Mouse (Mus musculus) embryonic facial prominence, embryonic 11.5 days (tissue): ENCODE measurements around the gene Usp49. TPM values are rescaled to one million over a fixed set of nuclear protein-coding genes. Genes with fewer than 3 reads are reported as not detected.
A peak's percentile ranks its signal among the peaks of the same experiment; 100 is the strongest.
"Not testable (repeated sequence)": the region's sequence is repeated elsewhere in the genome, so short reads cannot be mapped to it uniquely, and the experiment has no call there.

Experiments used
- ATAC-seq: fragments of 200-750 bp; cut with Nextera tagmentation; replicated peaks from 2 replicates; pipeline ENCODE4 v1.8.0; 2017; ENCODE audit warnings: low read depth; ENCODE audit not compliant: insufficient number of reproducible peaks, low FRiP score, low TSS enrichment
- DNase-seq: peaks from one replicate; pipeline ENCODE4 v3.0.0-alpha.2; 2015; ENCODE audit warnings: low spot score
- H3K27ac ChIP-seq: fragments of 300-500 bp; sonication (generic); replicated peaks from 2 replicates; pipeline ENCODE4 v1.5.1; 2014; ENCODE audit warnings: mild to moderate bottlenecking, low read depth, low read length, control low read depth
- H3K27me3 ChIP-seq: fragments of 300-500 bp; sonication (generic); 2 replicates; pipeline ENCODE4 v1.6.1; 2014; ENCODE audit warnings: mild to moderate bottlenecking, low read length, moderate library complexity, mixed read lengths; ENCODE audit not compliant: control insufficient read depth, insufficient read depth
- H3K36me3 ChIP-seq: fragments of 300-500 bp; sonication (generic); replicated peaks from 2 replicates; pipeline ENCODE4 v1.6.1; 2014; ENCODE audit warnings: low read depth, mild to moderate bottlenecking, low read length, moderate library complexity, mixed read lengths; ENCODE audit not compliant: control insufficient read depth, insufficient read depth
- H3K4me1 ChIP-seq: fragments of 300-500 bp; sonication (generic); 2 replicates; pipeline ENCODE4 v1.6.1; 2014; ENCODE audit warnings: low read length, mixed read lengths; ENCODE audit not compliant: control insufficient read depth, insufficient read depth
- H3K4me2 ChIP-seq: fragments of 300-500 bp; sonication (generic); 2 replicates; pipeline ENCODE4 v1.6.1; 2014; ENCODE audit warnings: low read depth, mild to moderate bottlenecking, control low read depth, low read length, moderate library complexity
- H3K4me3 ChIP-seq: fragments of 300-500 bp; sonication (generic); 2 replicates; pipeline ENCODE4 v1.5.1; 2014; ENCODE audit warnings: low read depth, low read length, control low read depth
- H3K9ac ChIP-seq: fragments of 300-500 bp; sonication (generic); replicated peaks from 2 replicates; pipeline ENCODE4 v1.6.1; 2014; ENCODE audit warnings: mild to moderate bottlenecking, control low read depth, low read length
- H3K9me3 ChIP-seq: fragments of 300-500 bp; sonication (generic); replicated peaks from 2 replicates; pipeline ENCODE4 v1.6.1; 2016; ENCODE audit warnings: mild to moderate bottlenecking, low read length, inconsistent platforms, mixed read lengths; ENCODE audit not compliant: control insufficient read depth
- WGBS: fragments of 180-500 bp; shearing (Covaris S2); extraction: QIAGEN DNeasy Blood & Tissue Kit; methylation state at CpG from one replicate; pipeline ENCODE4 v1.1.7; 2014; 5-methylcytosine and 5-hydroxymethylcytosine counted together
- polyA plus RNA-seq: library from polyadenylated mRNA; unstranded; fragments of >200 nt; fragmentation: Nextera tagmentation; extraction: Ambion mirVana; gene quantifications from 2 replicates; pipeline ENCODE4 v1.2.1, GENCODE M21; 2014

The Usp49 gene
- polyA plus RNA-seq, 1 experiment from 2014 or later, result 4.3 TPM

GRCm38 (mm10) chr17:47595248-47596161 lies 35.0 kb upstream of the Usp49 start:
- DNase-seq (peak; percentile 89), ATAC-seq (peak; percentile 67)
- Histone ChIP-seq H3K4me3 (peak overlapping the region; percentile 86), H3K4me2 (peak overlapping the region; percentile 84), H3K4me1 (peaks cover 6% of the 10 kb centered on the region; the same call in 1 of the 2 replicates), H3K27me3 (no peaks in the 10 kb centered on the region), H3K9me3 (no peaks in the 10 kb centered on the region), H3K9ac (peak overlapping the region; percentile 89), H3K27ac (peak overlapping the region; percentile 96), H3K36me3 (peaks cover 2% of the 10 kb centered on the region; the same call in 1 of the 2 replicates)
- WGBS, result under 1% methylated on average over 20 of the region's 21 CpGs

GRCm38 (mm10) chr17:47596162-47596838 lies 34.2 kb upstream of the Usp49 start:
- Histone ChIP-seq H3K36me3 (peaks cover 8% of the 10 kb centered on the region; the same call in 1 of the 2 replicates), H3K4me3 (peak overlapping the region; percentile 86)
- 29% methylated on average over 6 of the region's 6 CpGs for whole genome bisulfite sequencing

GRCm38 (mm10) chr17:47596839-47597164 lies 33.7 kb upstream of the Usp49 start:
- DNase-seq, result no peak
- Histone ChIP-seq H3K27me3 (no peaks in the 10 kb centered on the region), H3K4me1 (peaks cover 6% of the 10 kb centered on the region; the same call in 1 of the 2 replicates), H3K4me3 (peak overlapping the region; percentile 86), H3K4me2 (peak overlapping the region; percentile 84), H3K36me3 (peaks cover 11% of the 10 kb centered on the region; the same call in 1 of the 2 replicates), H3K27ac (peak overlapping the region; percentile 96), H3K9me3 (no peaks in the 10 kb centered on the region), H3K9ac (peak overlapping the region; percentile 89)
- WGBS, result 77% methylated on average over 5 of the region's 5 CpGs
- no peak for ATAC-seq

More at GRCm38 (mm10) chr17:47596162-47596838, 34.2 kb upstream of the Usp49 start:
- H3K27ac ChIP-seq, result peak overlapping the region; percentile 96
- H3K9me3 ChIP-seq, result no peaks in the 10 kb centered on the region
- H3K9ac ChIP-seq, result peak overlapping the region; percentile 89
- peak overlapping the region; percentile 84 for H3K4me2 ChIP-seq
- H3K27me3 ChIP-seq, result no peaks in the 10 kb centered on the region
- H3K4me1 ChIP-seq, result peaks cover 6% of the 10 kb centered on the region; the same call in 1 of the 2 replicates
- ATAC-seq (no peak; the same call in 1 of the 2 replicates), DNase-seq (no peak)

GRCm38 (mm10) chr17:47597261-47597660 lies 33.2 kb upstream of the Usp49 start:
- Histone ChIP-seq H3K9ac (peak overlapping the region; percentile 37), H3K4me2 (no peak overlapping the region), H3K27me3 (no peaks in the 10 kb centered on the region), H3K27ac (peak overlapping the region; percentile 96; the same call in 1 of the 2 replicates), H3K4me3 (no peak overlapping the region), H3K36me3 (peaks cover 11% of the 10 kb centered on the region; the same call in 1 of the 2 replicates), H3K4me1 (peaks cover 6% of the 10 kb centered on the region; the same call in 1 of the 2 replicates), H3K9me3 (no peaks in the 10 kb centered on the region)
- ATAC-seq, result no peak
- DNase-seq, result no peak
- WGBS, result 67% methylated on average over 13 of the region's 13 CpGs

GRCm38 (mm10) chr17:47597838-47598579 lies 32.5 kb upstream of the Usp49 start:
- no peak overlapping the region for H3K9ac ChIP-seq
- DNase-seq (peak; percentile 50), ATAC-seq (no peak)
- peaks cover 6% of the 10 kb centered on the region; the same call in 1 of the 2 replicates for H3K4me1 ChIP-seq
- H3K27me3 ChIP-seq, result no peaks in the 10 kb centered on the region
- no peak overlapping the region; the same call in 1 of the 2 replicates for H3K27ac ChIP-seq
- H3K36me3 ChIP-seq, result peaks cover 11% of the 10 kb centered on the region; the same call in 1 of the 2 replicates
- no peak overlapping the region for H3K4me3 ChIP-seq
- no peak overlapping the region for H3K4me2 ChIP-seq
- H3K9me3 ChIP-seq, result no peaks in the 10 kb centered on the region
- WGBS, result 27% methylated on average over 10 of the region's 10 CpGs

- H3K4me3 ChIP-seq, H3K4me1 ChIP-seq, ATAC-seq, H3K27me3 ChIP-seq, H3K9ac ChIP-seq, H3K27ac ChIP-seq, H3K4me2 ChIP-seq, H3K9me3 ChIP-seq, DNase-seq: not testable (repeated sequence)
- peaks cover 11% of the 10 kb centered on the region; the same call in 1 of the 2 replicates for H3K36me3 ChIP-seq
- WGBS, result 81% methylated on average over 10 of the region's 10 CpGs
Measured at GRCm38 (mm10) chr17:47598580-47599304, 31.7 kb upstream of the Usp49 start.
